Mouse (Mus musculus): ENCODE data around the gene Zfp383. TPM values are rescaled to one million over a fixed set of nuclear protein-coding genes. Genes with fewer than 3 reads are reported as not detected.
"Not testable (repeated sequence)": the region's sequence is repeated elsewhere in the genome, so short reads cannot be mapped to it uniquely, and the experiment has no call there.

The Zfp383 gene
- polyA plus RNA-seq (2015; fragmentation: Nextera tagmentation; extraction: Ambion mirVana), result 4.7 and 5.1 TPM in 2 replicates

- H3K9ac ChIP-seq, result peak within 1 kb of the TSS; percentile 71
- peak; percentile 79 for ATAC-seq (ENCODE audit: borderline replicate concordance, extremely low read depth, low FRiP score, low TSS enrichment)
- H3K9me3 ChIP-seq, result no peaks in the 10 kb centered on the region
- H3K4me3 ChIP-seq, result peak within 1 kb of the TSS; percentile 70
- H3K36me3 ChIP-seq, result peaks cover 29% of the 10 kb centered on the region
- under 1% methylated on average over 33 of the region's 33 CpGs for WGBS
- no peaks in the 10 kb centered on the region for H3K27me3 ChIP-seq
- peaks cover 22% of the 10 kb centered on the region for H3K4me1 ChIP-seq
- H3K4me2 ChIP-seq, result peak within 1 kb of the TSS; percentile 73
- H3K27ac ChIP-seq, result peak within 1 kb of the TSS; percentile 96
Measured at GRCm38 (mm10) chr7:29908130-29908950, at the start of gene Zfp383. Zfp383 (plus strand) TSS chr7:29908223.

- H3K27ac ChIP-seq, result no peak within 1 kb of the TSS
- 3% methylated on average over 32 of the region's 32 CpGs for WGBS
- H3K27me3 ChIP-seq, result no peaks in the 10 kb centered on the region
- peak within 1 kb of the TSS; percentile 57 for H3K9ac ChIP-seq
- H3K9me3 ChIP-seq, result no peaks in the 10 kb centered on the region
- ATAC-seq (ENCODE audit: borderline replicate concordance, extremely low read depth, low FRiP score, low TSS enrichment), result peak; percentile 97
- H3K4me1 ChIP-seq, result peaks cover 6% of the 10 kb centered on the region; the same call in 1 of the 2 replicates
- peak within 1 kb of the TSS; percentile 72 for H3K4me2 ChIP-seq
- peak within 1 kb of the TSS; percentile 68 for H3K4me3 ChIP-seq
- no peaks in the 10 kb centered on the region for H3K36me3 ChIP-seq
Measured at GRCm38 (mm10) chr7:29859532-29860517, 48.2 kb upstream of the Zfp383 start, which contains the start of gene Zfp420. Zfp420 (plus strand) TSS chr7:29859979.

GRCm38 (mm10) chr7:29861660-29862059 lies 46.4 kb upstream of the Zfp383 start:
- 84% methylated on average over 7 of the region's 7 CpGs for WGBS
- Histone ChIP-seq H3K9ac (no peak overlapping the region), H3K36me3 (no peaks in the 10 kb centered on the region), H3K9me3 (no peaks in the 10 kb centered on the region), H3K4me3 (no peak overlapping the region), H3K27me3 (no peaks in the 10 kb centered on the region), H3K27ac (no peak overlapping the region), H3K4me2 (no peak overlapping the region), H3K4me1 (peaks cover 6% of the 10 kb centered on the region; the same call in 1 of the 2 replicates)
- ATAC-seq (ENCODE audit: borderline replicate concordance, extremely low read depth, low FRiP score, low TSS enrichment), result no peak

GRCm38 (mm10) chr7:29874256-29874655 lies 33.8 kb upstream of the Zfp383 start:
- Histone ChIP-seq H3K9ac (no peak overlapping the region), H3K4me2 (no peak overlapping the region), H3K36me3 (peaks cover 23% of the 10 kb centered on the region), H3K27ac (no peak overlapping the region), H3K4me1 (no peaks in the 10 kb centered on the region), H3K27me3 (no peaks in the 10 kb centered on the region), H3K9me3 (peaks cover 19% of the 10 kb centered on the region), H3K4me3 (no peak overlapping the region)
- ATAC-seq (ENCODE audit: borderline replicate concordance, extremely low read depth, low FRiP score, low TSS enrichment), result no peak
- 90% methylated on average over 10 of the region's 10 CpGs for WGBS

- not testable (repeated sequence) for H3K27me3 ChIP-seq; H3K4me2 ChIP-seq; H3K4me1 ChIP-seq; H3K9ac ChIP-seq; ATAC-seq (ENCODE audit: borderline replicate concordance, extremely low read depth, low FRiP score, low TSS enrichment); H3K27ac ChIP-seq; H3K4me3 ChIP-seq
- Histone ChIP-seq H3K9me3 (peaks cover 19% of the 10 kb centered on the region), H3K36me3 (peaks cover 23% of the 10 kb centered on the region)
- 89% methylated on average over 9 of the region's 9 CpGs for WGBS
Measured at GRCm38 (mm10) chr7:29877561-29877960, 30.5 kb upstream of the Zfp383 start.

- peaks cover 12% of the 10 kb centered on the region for H3K36me3 ChIP-seq
- no peak overlapping the region for H3K4me3 ChIP-seq
- peaks cover 8% of the 10 kb centered on the region for H3K9me3 ChIP-seq
- no peaks in the 10 kb centered on the region for H3K4me1 ChIP-seq
- H3K27me3 ChIP-seq, result no peaks in the 10 kb centered on the region
- H3K9ac ChIP-seq, result no peak overlapping the region
- 73% methylated on average over 7 of the region's 7 CpGs for WGBS
- no peak for ATAC-seq (ENCODE audit: borderline replicate concordance, extremely low read depth, low FRiP score, low TSS enrichment)
- H3K4me2 ChIP-seq, result no peak overlapping the region
- H3K27ac ChIP-seq, result no peak overlapping the region
Measured at GRCm38 (mm10) chr7:29880056-29880455, 28.0 kb upstream of the Zfp383 start.

GRCm38 (mm10) chr7:29880916-29881315 lies 27.1 kb upstream of the Zfp383 start:
- Histone ChIP-seq H3K9me3 (peaks cover under 1% of the 10 kb centered on the region; the same call in 1 of the 2 replicates), H3K9ac (no peak overlapping the region), H3K4me2 (no peak overlapping the region), H3K36me3 (peaks cover 3% of the 10 kb centered on the region; the same call in 1 of the 2 replicates), H3K4me3 (no peak overlapping the region), H3K4me1 (no peaks in the 10 kb centered on the region), H3K27ac (no peak overlapping the region), H3K27me3 (no peaks in the 10 kb centered on the region)
- peak; percentile 69; the same call in 1 of the 2 replicates for ATAC-seq (ENCODE audit: borderline replicate concordance, extremely low read depth, low FRiP score, low TSS enrichment)
- WGBS, result 54% methylated on average over 7 of the region's 7 CpGs

- Histone ChIP-seq H3K4me3 (no peak overlapping the region), H3K27ac (no peak overlapping the region), H3K27me3 (no peaks in the 10 kb centered on the region), H3K4me2 (no peak overlapping the region), H3K9ac (no peak overlapping the region), H3K36me3 (peaks cover 53% of the 10 kb centered on the region), H3K4me1 (no peaks in the 10 kb centered on the region), H3K9me3 (peaks cover 29% of the 10 kb centered on the region)
- no peak for ATAC-seq (ENCODE audit: borderline replicate concordance, extremely low read depth, low FRiP score, low TSS enrichment)
- WGBS, result 94% methylated on average over 7 of the region's 7 CpGs
Measured at GRCm38 (mm10) chr7:29890501-29890900, 17.5 kb upstream of the Zfp383 start.

GRCm38 (mm10) chr7:29892756-29893155 lies 15.3 kb upstream of the Zfp383 start:
- Histone ChIP-seq H3K9me3 (peaks cover 24% of the 10 kb centered on the region), H3K27me3 (no peaks in the 10 kb centered on the region), H3K9ac (no peak overlapping the region), H3K36me3 (peaks cover 74% of the 10 kb centered on the region), H3K4me2 (no peak overlapping the region), H3K4me1 (no peaks in the 10 kb centered on the region), H3K4me3 (no peak overlapping the region), H3K27ac (no peak overlapping the region)
- 94% methylated on average over 4 of the region's 4 CpGs for WGBS
- ATAC-seq (ENCODE audit: borderline replicate concordance, extremely low read depth, low FRiP score, low TSS enrichment), result no peak

GRCm38 (mm10) chr7:29898351-29898750 lies 9.7 kb upstream of the Zfp383 start:
- peaks cover 74% of the 10 kb centered on the region for H3K36me3 ChIP-seq
- H3K9me3 ChIP-seq, result peaks cover 23% of the 10 kb centered on the region
- no peaks in the 10 kb centered on the region for H3K4me1 ChIP-seq
- H3K9ac ChIP-seq, result no peak overlapping the region
- 91% methylated on average over 4 of the region's 4 CpGs for WGBS
- no peak for ATAC-seq (ENCODE audit: borderline replicate concordance, extremely low read depth, low FRiP score, low TSS enrichment)
- H3K27me3 ChIP-seq, result no peaks in the 10 kb centered on the region
- H3K4me2 ChIP-seq, result no peak overlapping the region
- no peak overlapping the region for H3K4me3 ChIP-seq
- no peak overlapping the region for H3K27ac ChIP-seq

GRCm38 (mm10) chr7:29904101-29904500 lies 3.9 kb upstream of the Zfp383 start:
- Histone ChIP-seq H3K4me2 (no peak overlapping the region), H3K27ac (no peak overlapping the region), H3K36me3 (peaks cover 24% of the 10 kb centered on the region), H3K9me3 (no peaks in the 10 kb centered on the region), H3K4me3 (no peak overlapping the region), H3K9ac (no peak overlapping the region), H3K27me3 (no peaks in the 10 kb centered on the region), H3K4me1 (peaks cover 9% of the 10 kb centered on the region)
- 94% methylated on average over 4 of the region's 4 CpGs for WGBS
- no peak for ATAC-seq (ENCODE audit: borderline replicate concordance, extremely low read depth, low FRiP score, low TSS enrichment)
